Mouse (Mus musculus) stomach, adult 2 months (tissue): ENCODE results near the gene Slc25a39. TPM values are rescaled to one million over a fixed set of nuclear protein-coding genes. Genes with fewer than 3 reads are reported as not detected.

ENCODE experiments used
- polyA plus RNA-seq: library from polyadenylated mRNA; depleted of rRNA; stranded (reverse); fragments of >200 nt; gene quantifications from 2 replicates; pipeline ENCODE4 v1.2.3, GENCODE M21; 2012; rRNA removed

Slc25a39 gene
- polyA plus RNA-seq: 308 and 460 TPM in 2 replicates

DNA sequence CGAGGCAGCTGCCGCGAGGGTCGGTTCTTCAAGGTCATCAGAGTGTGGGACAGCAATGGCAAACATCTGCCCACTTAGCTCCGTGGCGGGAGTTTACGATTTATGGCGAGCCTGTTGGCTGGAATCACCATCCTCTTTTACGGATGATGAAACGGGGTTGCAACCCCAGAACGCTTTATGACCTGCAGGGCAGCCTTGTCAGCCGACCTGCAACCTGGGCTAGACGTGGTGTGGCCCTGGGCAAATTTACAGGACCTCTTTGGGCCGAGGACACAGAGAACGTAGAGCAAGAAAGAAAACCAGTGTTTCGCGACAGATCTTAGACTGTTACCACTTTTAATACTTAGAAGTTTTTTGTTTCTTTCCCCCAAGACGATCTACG, at the start of gene Slc25a39:
Gene Slc25a39, minus strand, starts transcription at position 113 of the 382 bp plus-strand sequence.

DNA sequence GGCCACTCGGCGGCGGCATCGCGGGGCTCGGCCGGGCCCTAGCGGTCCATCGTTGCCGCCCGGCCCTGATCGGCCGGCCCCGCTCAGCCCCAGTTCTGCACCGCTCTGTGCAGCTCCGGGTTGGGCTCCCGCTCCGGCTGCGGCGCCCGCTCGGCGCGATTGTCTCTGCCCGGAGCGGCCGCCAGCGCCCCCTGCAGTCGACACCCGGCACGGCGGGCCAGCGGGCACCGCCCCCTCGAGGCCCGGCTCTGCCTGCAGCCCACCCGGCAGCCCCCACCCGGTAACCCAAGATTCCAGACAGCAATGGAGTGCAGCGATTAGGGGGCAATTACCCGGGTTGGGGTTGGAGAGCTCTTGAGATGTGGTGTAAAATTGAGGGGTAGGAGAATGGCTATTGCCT, 39.8 kb upstream of the Slc25a39 start, which contains the start of gene Fam171a2:
Gene Fam171a2, minus strand, starts transcription at position 186 of the 400 bp plus-strand sequence.

DNA sequence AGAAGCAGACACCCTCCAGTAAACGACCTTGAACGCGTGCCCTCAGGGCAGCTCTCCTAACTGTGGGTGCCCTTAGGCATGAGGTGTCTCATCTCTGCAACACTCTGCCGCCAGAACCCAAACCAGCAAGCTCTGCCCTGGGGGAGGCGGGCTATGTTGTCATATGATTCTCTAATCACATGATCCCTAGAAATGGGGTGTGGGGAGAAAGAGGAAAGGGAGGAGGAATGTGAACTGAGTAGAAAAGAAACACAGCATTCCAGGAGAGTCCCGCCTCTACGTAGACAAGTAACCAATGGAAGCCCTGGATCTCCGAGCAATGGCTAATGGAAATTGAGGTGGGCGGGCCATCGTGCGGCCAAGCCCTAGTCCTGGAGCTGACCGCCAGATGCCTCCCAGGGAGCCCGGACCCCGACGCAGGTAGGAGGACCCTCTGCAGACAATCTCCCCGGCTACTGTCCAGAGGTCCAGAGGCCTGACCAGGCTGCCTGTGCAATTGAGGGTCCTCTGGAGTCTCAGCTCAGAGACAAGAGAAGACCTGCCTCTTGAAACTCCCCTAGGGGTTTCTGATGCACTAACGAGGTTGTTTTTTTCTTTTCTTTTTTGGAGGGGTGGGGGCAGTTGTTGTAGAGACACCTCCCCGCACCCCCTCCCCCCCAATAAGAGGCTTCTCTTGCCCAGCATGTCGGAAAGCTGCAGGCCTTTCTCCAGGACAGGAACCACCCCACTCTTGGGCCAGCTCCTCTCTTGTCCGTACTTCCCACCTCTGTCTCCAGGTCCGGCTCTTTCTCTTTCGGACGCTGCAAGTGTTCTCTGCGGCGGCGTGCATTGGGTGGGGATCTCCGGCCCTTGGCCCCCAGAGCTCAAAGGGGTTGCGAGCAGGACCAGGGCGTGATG, 22.6 kb upstream of the Slc25a39 start, which contains the start of gene Grn:
Gene Grn, plus strand, starts transcription at position 195 of the 897 bp plus-strand sequence.

DNA sequence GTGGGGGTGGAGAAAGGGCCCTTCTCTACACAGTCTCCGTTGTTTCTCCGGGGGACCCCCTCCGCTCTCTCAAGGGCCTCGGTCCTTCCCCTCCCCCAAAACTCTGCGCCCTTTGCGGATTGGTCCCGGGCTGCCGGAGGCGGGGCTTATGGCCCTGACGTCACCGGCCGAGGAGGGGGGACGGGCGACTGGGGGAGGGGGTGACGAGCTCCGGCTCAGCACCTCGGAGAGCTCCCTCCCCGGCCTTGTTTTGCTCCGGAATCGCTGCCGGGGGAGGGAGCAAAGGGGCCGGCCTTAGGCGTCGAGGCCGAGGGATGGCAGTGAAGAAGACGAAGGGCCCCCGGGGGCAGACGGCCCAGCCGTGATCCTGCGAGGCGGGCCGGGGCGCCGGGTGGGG, 14.5 kb downstream of the Slc25a39 start, which contains the start of gene Rundc3a:
Gene Rundc3a, plus strand, starts transcription at position 166 of the 397 bp plus-strand sequence.

DNA sequence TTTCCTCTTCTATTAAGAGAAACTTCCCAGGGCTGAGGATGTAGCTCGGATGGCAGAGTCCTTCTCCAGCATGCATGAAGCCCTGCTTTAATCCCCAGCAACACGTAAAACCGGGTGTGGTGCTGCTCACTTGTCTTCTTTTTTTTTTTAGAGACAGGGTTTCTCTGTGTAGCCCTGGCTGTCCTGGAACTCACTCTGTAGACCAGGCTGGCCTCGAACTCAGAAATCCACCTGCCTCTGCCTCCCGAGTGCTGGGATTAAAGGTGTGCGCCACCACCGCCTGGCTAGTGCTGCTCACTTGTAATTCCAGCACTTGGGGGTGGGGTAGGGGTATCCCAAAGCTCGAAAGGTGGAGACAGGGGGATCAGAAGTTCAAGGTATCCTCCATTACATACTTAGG, 41.6 kb downstream of the Slc25a39 start, which contains the start of gene Slc4a1:
Gene Slc4a1, minus strand, starts transcription at position 101 of the 400 bp plus-strand sequence.

Other genes with a start within 250 kb of the Slc25a39 start
- gene Lsm12, start 222.7 kb downstream of the Slc25a39 start, polyA plus RNA-seq: 13.8 and 14.1 TPM in 2 replicates
- gene G6pc3, start 218.3 kb downstream of the Slc25a39 start, polyA plus RNA-seq: 52.2 and 57.6 TPM in 2 replicates
- gene Hdac5, start 177.8 kb downstream of the Slc25a39 start, polyA plus RNA-seq: 70.4 and 80.7 TPM in 2 replicates
- gene BC030867, start 159.1 kb downstream of the Slc25a39 start, polyA plus RNA-seq: 1.4 and 2.3 TPM in 2 replicates
- 0.96 and 1.2 TPM in 2 replicates for gene Asb16, start 139.2 kb downstream of the Slc25a39 start, polyA plus RNA-seq
- 20.3 and 22.6 TPM in 2 replicates for gene Tmub2, start 123.0 kb downstream of the Slc25a39 start, polyA plus RNA-seq
- gene Atxn7l3, start 111.3 kb downstream of the Slc25a39 start, polyA plus RNA-seq: 19.6 and 21.3 TPM in 2 replicates
- gene Ubtf, start 88.2 kb downstream of the Slc25a39 start, polyA plus RNA-seq: 9.5 and 10.8 TPM in 2 replicates
- gene Slc4a1, start 41.7 kb downstream of the Slc25a39 start, polyA plus RNA-seq: 0.03 TPM in 1 of 2 replicates, not detected in the other
- 4.0 and 6.2 TPM in 2 replicates for gene Rundc3a, start 14.5 kb downstream of the Slc25a39 start, polyA plus RNA-seq
- 97.0 and 100.0 TPM in 2 replicates for gene Grn, start 22.4 kb upstream of the Slc25a39 start, polyA plus RNA-seq
- gene Fam171a2, start 39.7 kb upstream of the Slc25a39 start, polyA plus RNA-seq: 8.8 and 13.8 TPM in 2 replicates
- 3.3 and 5.0 TPM in 2 replicates for gene Itga2b, start 62.2 kb upstream of the Slc25a39 start, polyA plus RNA-seq
- gene Gpatch8, start 148.4 kb upstream of the Slc25a39 start, polyA plus RNA-seq: 4.9 and 6.5 TPM in 2 replicates
- gene Gm11627, start 171.5 kb upstream of the Slc25a39 start, polyA plus RNA-seq: 1.1 and 1.8 TPM in 2 replicates
- gene Fzd2, start 196.4 kb upstream of the Slc25a39 start, polyA plus RNA-seq: 17.6 and 24.3 TPM in 2 replicates